Mouse (Mus musculus): ENCODE data around the gene Nsun4.

Gene Nsun4

GRCm38 (mm10) chr4:116053399-116053961, at the start of gene Nsun4:
Gene Nsun4, minus strand, starts transcription at chr4:116053876.
- DNase-seq (ENCODE audit: low spot score in 2 of 2) = peak; percentile 84 to 87

GRCm38 (mm10) chr4:116100959-116101358, 47.3 kb upstream of the Nsun4 start:
- DNase-seq (ENCODE audit: low spot score in 2 of 2) = no peak

GRCm38 (mm10) chr4:116097211-116097610, 43.5 kb upstream of the Nsun4 start:
- DNase-seq (ENCODE audit: low spot score in 2 of 2) = no peak

GRCm38 (mm10) chr4:116096291-116096690, 42.6 kb upstream of the Nsun4 start:
- no peak for DNase-seq (ENCODE audit: low spot score in 2 of 2)

- DNase-seq (ENCODE audit: low spot score in 2 of 2) = no peak
Observed at GRCm38 (mm10) chr4:116088510-116089249, 35.0 kb upstream of the Nsun4 start.

- DNase-seq (ENCODE audit: low spot score in 2 of 2) = no peak
Observed at GRCm38 (mm10) chr4:116077240-116078095, 23.8 kb upstream of the Nsun4 start.

- peak; percentile 17 to 28 for DNase-seq (ENCODE audit: low spot score in 2 of 2)
Observed at GRCm38 (mm10) chr4:116076369-116077231, 22.9 kb upstream of the Nsun4 start.

GRCm38 (mm10) chr4:116075631-116076368, 22.1 kb upstream of the Nsun4 start:
- DNase-seq (ENCODE audit: low spot score in 2 of 2) = peak; percentile 65

- DNase-seq (ENCODE audit: low spot score in 2 of 2) = peak; percentile 92 to 94
Observed at GRCm38 (mm10) chr4:116074861-116075620, 21.4 kb upstream of the Nsun4 start, which contains the start of the genes Uqcrh and Lrrc41. Gene Uqcrh, minus strand, starts transcription at chr4:116075071. Gene Lrrc41, plus strand, starts transcription at chr4:116075269.

- DNase-seq (ENCODE audit: low spot score in 2 of 2) = no peak
Observed at GRCm38 (mm10) chr4:116074145-116074675, 20.5 kb upstream of the Nsun4 start.

- DNase-seq (ENCODE audit: low spot score in 2 of 2) = no peak
Observed at GRCm38 (mm10) chr4:116073146-116073545, 19.5 kb upstream of the Nsun4 start.

- DNase-seq (ENCODE audit: low spot score in 2 of 2) = no peak
Observed at GRCm38 (mm10) chr4:116070116-116070515, 16.4 kb upstream of the Nsun4 start.

- DNase-seq (ENCODE audit: low spot score in 2 of 2) = no peak
Observed at GRCm38 (mm10) chr4:116063855-116064254, 10.2 kb upstream of the Nsun4 start.

GRCm38 (mm10) chr4:116059012-116059726, 5.5 kb upstream of the Nsun4 start:
- DNase-seq (ENCODE audit: low spot score in 2 of 2) = no peak

- no peak for DNase-seq (ENCODE audit: low spot score in 2 of 2)
Observed at GRCm38 (mm10) chr4:116057559-116057958, 3.9 kb upstream of the Nsun4 start.

GRCm38 (mm10) chr4:116052526-116053293, 966 bp downstream of the Nsun4 start:
- peak; percentile 35 to 43 for DNase-seq (ENCODE audit: low spot score in 2 of 2)

GRCm38 (mm10) chr4:116049211-116049610, 4.5 kb downstream of the Nsun4 start:
- no peak for DNase-seq (ENCODE audit: low spot score in 2 of 2)
